Mouse (Mus musculus): ENCODE measurements around the gene Rassf7. TPM values are rescaled to one million over a fixed set of nuclear protein-coding genes. Genes with fewer than 3 reads are reported as not detected.
"Not testable (repeated sequence)": the region's sequence is repeated elsewhere in the genome, so short reads cannot be mapped to it uniquely, and the experiment has no call there.

Gene Rassf7
- polyA plus RNA-seq, 1 experiment, result not detected

GRCm38 (mm10) chr7:141228279-141229067 lies 12.8 kb downstream of the Rassf7 start, which contains the start of gene Phrf1:
Gene Phrf1 (plus strand): TSS chr7:141228784.
- WGBS, result under 1% methylated on average over 76 of the region's 76 CpGs
- TF ChIP-seq POLR2A (IDR thresholded peaks at IDR 0.05; ENCODE audit: insufficient read depth, low read depth, low read length) (peak; percentile 49), CTCF (IDR thresholded peaks at IDR 0.05; ENCODE audit: insufficient read depth, low read depth, low read length) (peak; percentile 85)
- H3K4me3 ChIP-seq (ENCODE audit: insufficient read depth, low read depth, low read length), result peak within 1 kb of the TSS; percentile 63
- peak within 1 kb of the TSS; percentile 98 for H3K27ac ChIP-seq (ENCODE audit: insufficient read depth, low read depth, low read length)
- peaks cover 15% of the 10 kb centered on the region for H3K4me1 ChIP-seq (ENCODE audit: control insufficient read depth, insufficient read depth, low read length)

GRCm38 (mm10) chr7:141229702-141230101 lies 14.0 kb downstream of the Rassf7 start:
- TF ChIP-seq CTCF (IDR thresholded peaks at IDR 0.05; ENCODE audit: insufficient read depth, low read depth, low read length) (no peak), POLR2A (IDR thresholded peaks at IDR 0.05; ENCODE audit: insufficient read depth, low read depth, low read length) (no peak)

DNA sequence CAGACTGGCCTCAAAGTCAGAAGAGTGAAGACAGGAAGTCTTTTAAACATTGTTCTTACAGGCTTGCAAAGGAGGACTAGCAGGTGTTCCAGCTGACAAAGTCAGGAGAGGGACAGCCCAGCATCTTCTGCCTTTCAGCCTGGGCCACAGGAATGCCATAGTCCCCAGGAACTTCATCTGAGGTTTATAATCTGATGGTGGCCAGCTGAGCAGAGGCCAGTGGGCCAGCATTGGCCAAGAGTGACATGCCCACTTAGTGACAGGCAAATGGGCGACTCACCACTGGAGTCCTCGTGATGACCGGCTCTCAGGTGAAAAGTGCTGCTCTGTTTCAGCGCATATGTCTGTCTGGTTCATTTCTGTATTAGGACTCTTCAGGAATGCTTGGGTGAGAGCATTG lies 14.9 kb downstream of the Rassf7 start:
- Histone ChIP-seq H3K4me3 (ENCODE audit: insufficient read depth, low read depth, low read length) (no peak overlapping the region), H3K27ac (ENCODE audit: insufficient read depth, low read depth, low read length) (no peak overlapping the region), H3K4me1 (ENCODE audit: control insufficient read depth, insufficient read depth, low read length) (peaks cover 15% of the 10 kb centered on the region)
- 91% methylated on average over 4 of the region's 4 CpGs for WGBS
- TF ChIP-seq CTCF (IDR thresholded peaks at IDR 0.05; ENCODE audit: insufficient read depth, low read depth, low read length), result no peak
- no peak for TF ChIP-seq POLR2A (IDR thresholded peaks at IDR 0.05; ENCODE audit: insufficient read depth, low read depth, low read length)

More at GRCm38 (mm10) chr7:141229702-141230101, 14.0 kb downstream of the Rassf7 start:
- H3K4me3 ChIP-seq (ENCODE audit: insufficient read depth, low read depth, low read length), result peak overlapping the region; percentile 63
- 59% methylated on average over 6 of the region's 6 CpGs for WGBS
- no peak overlapping the region for H3K27ac ChIP-seq (ENCODE audit: insufficient read depth, low read depth, low read length)
- peaks cover 15% of the 10 kb centered on the region for H3K4me1 ChIP-seq (ENCODE audit: control insufficient read depth, insufficient read depth, low read length)

DNA sequence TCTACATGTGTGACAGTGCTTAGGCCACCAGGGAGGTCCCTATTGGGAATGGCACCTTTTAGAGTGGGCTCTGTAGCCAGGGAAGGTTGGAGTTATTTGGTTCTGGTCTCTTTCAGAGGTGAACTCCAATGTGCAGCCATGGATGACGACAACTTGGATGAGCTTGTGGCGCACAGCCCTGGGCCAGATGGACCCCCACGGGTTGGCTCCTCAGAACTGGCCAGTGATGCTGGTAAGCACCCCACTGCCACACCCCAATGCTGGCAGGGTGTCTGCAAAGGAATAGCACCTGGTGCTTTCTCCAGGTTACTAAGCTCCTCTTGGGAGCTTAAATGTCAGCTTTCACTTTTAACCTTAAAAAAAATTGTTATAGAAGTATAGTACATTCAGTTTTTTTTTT lies 15.5 kb downstream of the Rassf7 start:
- TF ChIP-seq CTCF (IDR thresholded peaks at IDR 0.05; ENCODE audit: insufficient read depth, low read depth, low read length) (no peak), POLR2A (IDR thresholded peaks at IDR 0.05; ENCODE audit: insufficient read depth, low read depth, low read length) (no peak)
- no peak overlapping the region for H3K4me3 ChIP-seq (ENCODE audit: insufficient read depth, low read depth, low read length)
- H3K4me1 ChIP-seq (ENCODE audit: control insufficient read depth, insufficient read depth, low read length), result peaks cover 15% of the 10 kb centered on the region
- 85% methylated on average over 3 of the region's 3 CpGs for WGBS
- H3K27ac ChIP-seq (ENCODE audit: insufficient read depth, low read depth, low read length), result no peak overlapping the region

- TF ChIP-seq CTCF (IDR thresholded peaks at IDR 0.05; ENCODE audit: insufficient read depth, low read depth, low read length) (no peak), POLR2A (IDR thresholded peaks at IDR 0.05; ENCODE audit: insufficient read depth, low read depth, low read length) (no peak)
- Histone ChIP-seq H3K27ac (ENCODE audit: insufficient read depth, low read depth, low read length) (no peak overlapping the region), H3K4me1 (ENCODE audit: control insufficient read depth, insufficient read depth, low read length) (peaks cover 15% of the 10 kb centered on the region), H3K4me3 (ENCODE audit: insufficient read depth, low read depth, low read length) (no peak overlapping the region)
- 92% methylated on average over 10 of the region's 10 CpGs for WGBS
These were observed 15.9 kb downstream of the Rassf7 start for GRCm38 (mm10) chr7:141231551-141231950.

DNA sequence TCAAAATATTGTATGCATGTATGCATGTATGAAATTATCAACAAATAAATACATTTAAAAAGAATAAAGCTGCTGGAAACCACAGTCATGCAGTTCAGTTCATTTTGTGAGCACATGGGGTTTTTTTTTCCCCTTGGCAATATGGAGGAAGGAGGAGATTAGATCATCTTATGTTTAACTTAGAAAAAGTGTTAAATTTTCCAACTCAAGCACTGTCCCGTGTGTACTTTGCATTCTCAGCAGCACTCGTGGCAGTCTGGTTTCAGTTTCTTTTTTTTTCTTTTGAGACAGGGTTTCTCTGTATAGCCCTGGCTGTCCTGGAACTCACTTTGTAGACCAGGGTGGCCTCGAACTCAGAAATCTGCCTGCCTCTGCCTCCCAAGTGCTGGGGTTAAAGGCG lies 34.8 kb downstream of the Rassf7 start:
- H3K4me3 ChIP-seq (ENCODE audit: insufficient read depth, low read depth, low read length); H3K4me1 ChIP-seq (ENCODE audit: control insufficient read depth, insufficient read depth, low read length); H3K27ac ChIP-seq (ENCODE audit: insufficient read depth, low read depth, low read length): not testable (repeated sequence)
- 90% methylated on average over 4 of the region's 4 CpGs for WGBS

- Histone ChIP-seq H3K27ac (ENCODE audit: insufficient read depth, low read depth, low read length) (no peak overlapping the region), H3K4me3 (ENCODE audit: insufficient read depth, low read depth, low read length) (no peak overlapping the region), H3K4me1 (ENCODE audit: control insufficient read depth, insufficient read depth, low read length) (no peaks in the 10 kb centered on the region)
- WGBS, result 93% methylated on average over 10 of the region's 10 CpGs
- no peak for TF ChIP-seq CTCF (IDR thresholded peaks at IDR 0.05; ENCODE audit: insufficient read depth, low read depth, low read length)
- no peak for TF ChIP-seq POLR2A (IDR thresholded peaks at IDR 0.05; ENCODE audit: insufficient read depth, low read depth, low read length)
These were observed 40.5 kb downstream of the Rassf7 start for GRCm38 (mm10) chr7:141256159-141256558.

GRCm38 (mm10) chr7:141261480-141261879 lies 45.8 kb downstream of the Rassf7 start:
- Histone ChIP-seq H3K27ac (ENCODE audit: insufficient read depth, low read depth, low read length) (no peak overlapping the region), H3K4me3 (ENCODE audit: insufficient read depth, low read depth, low read length) (no peak overlapping the region), H3K4me1 (ENCODE audit: control insufficient read depth, insufficient read depth, low read length) (peaks cover 8% of the 10 kb centered on the region)
- 90% methylated on average over 3 of the region's 3 CpGs for WGBS
- no peak for TF ChIP-seq CTCF (IDR thresholded peaks at IDR 0.05; ENCODE audit: insufficient read depth, low read depth, low read length)
- TF ChIP-seq POLR2A (IDR thresholded peaks at IDR 0.05; ENCODE audit: insufficient read depth, low read depth, low read length), result no peak

DNA sequence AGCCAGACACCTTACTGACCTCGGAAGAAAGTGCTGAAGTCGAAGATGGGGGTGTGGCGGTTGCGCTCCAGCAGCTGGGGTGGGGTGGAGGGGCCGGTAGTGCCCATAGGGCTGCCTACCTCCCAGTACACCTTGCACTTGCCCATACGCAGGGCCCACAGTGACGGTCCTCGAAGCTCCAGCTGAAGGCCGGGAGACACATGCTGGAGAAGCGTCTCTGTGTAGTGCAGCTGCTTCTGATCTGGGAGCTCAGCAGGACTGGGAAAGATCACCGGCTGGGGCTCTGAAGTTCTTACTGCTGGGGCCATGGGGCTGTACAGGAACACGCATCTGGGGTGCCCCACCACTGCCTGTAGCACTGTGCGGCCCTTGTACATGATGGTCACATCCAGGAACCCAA lies 48.0 kb downstream of the Rassf7 start:
- no peak overlapping the region for H3K4me3 ChIP-seq (ENCODE audit: insufficient read depth, low read depth, low read length)
- peaks cover 8% of the 10 kb centered on the region for H3K4me1 ChIP-seq (ENCODE audit: control insufficient read depth, insufficient read depth, low read length)
- H3K27ac ChIP-seq (ENCODE audit: insufficient read depth, low read depth, low read length), result no peak overlapping the region
- TF ChIP-seq CTCF (IDR thresholded peaks at IDR 0.05; ENCODE audit: insufficient read depth, low read depth, low read length) (no peak), POLR2A (IDR thresholded peaks at IDR 0.05; ENCODE audit: insufficient read depth, low read depth, low read length) (no peak)
- WGBS, result 91% methylated on average over 13 of the region's 13 CpGs

All from olfactory bulb, adult 2 months (tissue).